Mouse (Mus musculus) cerebellum, adult (tissue): ENCODE data around the gene Wipf2.

Experiments used
- ATAC-seq: cut with Nextera tagmentation; 2 replicates; pipeline ENCODE4 v1.9.2; 2017; ENCODE audit warnings: mild to moderate bottlenecking, moderate library complexity, mixed read lengths; ENCODE audit not compliant: insufficient number of reproducible peaks, low FRiP score, low TSS enrichment

Wipf2 gene

DNA sequence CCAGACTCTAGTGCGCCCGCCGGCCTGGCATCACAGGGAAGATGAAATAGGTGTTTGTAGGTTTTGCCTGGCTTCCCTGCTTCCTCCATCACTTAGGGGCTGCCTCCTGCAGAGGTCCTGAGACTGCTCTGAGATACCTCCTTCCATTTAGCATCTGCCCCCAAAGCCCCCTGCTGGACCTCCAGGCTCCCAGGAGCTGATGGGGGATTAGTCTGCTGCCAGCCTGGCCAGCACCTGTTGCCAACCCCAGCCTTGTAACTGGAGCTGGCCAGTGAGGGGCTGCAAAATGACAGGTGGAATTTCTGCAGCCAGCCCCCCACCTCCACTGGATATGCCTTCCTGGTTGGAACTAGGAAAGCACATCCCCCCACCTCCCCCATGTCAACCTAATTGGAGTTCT is 77.3 kb downstream of the Wipf2 start:
- no peak for ATAC-seq

- ATAC-seq, result peak; percentile 45; the same call in 1 of the 2 replicates
These were observed 77.9 kb downstream of the Wipf2 start for GRCm38 (mm10) chr11:98941341-98941825.

DNA sequence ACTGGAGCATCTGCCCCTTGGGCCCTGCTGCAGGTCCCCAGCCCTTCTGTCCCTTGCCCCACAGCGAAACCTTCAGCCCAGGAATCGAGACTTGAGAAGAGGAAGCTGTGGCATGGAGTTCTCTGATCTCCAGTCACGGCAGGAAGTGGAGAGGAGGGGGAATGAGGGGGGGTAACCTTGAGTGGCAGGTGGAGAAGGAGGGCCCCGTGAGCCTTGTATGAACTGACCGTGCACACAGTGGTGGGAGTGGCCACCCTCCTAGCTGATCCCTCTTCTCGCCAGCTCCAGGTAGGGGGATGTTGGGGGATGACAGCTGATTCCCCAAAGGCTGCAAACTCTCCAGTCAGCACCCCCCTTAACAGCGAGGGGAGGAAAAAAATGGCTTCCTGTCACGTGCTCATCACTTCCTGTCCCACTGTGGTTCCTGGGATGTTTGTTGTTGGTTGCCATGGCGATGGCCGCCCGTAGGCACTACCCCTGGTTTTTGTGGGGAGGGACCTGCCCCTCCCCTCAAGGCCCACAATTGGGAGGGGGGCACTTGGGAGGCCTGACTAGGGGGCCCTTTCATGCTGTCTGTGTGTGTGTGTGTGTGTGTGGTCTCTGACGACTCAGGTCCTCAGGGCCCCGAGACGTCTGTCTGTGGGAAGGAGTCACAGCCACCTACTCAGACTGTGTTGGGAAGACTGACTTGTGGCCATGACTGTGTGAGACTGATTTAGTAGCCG is 78.5 kb downstream of the Wipf2 start:
- no peak for ATAC-seq

DNA sequence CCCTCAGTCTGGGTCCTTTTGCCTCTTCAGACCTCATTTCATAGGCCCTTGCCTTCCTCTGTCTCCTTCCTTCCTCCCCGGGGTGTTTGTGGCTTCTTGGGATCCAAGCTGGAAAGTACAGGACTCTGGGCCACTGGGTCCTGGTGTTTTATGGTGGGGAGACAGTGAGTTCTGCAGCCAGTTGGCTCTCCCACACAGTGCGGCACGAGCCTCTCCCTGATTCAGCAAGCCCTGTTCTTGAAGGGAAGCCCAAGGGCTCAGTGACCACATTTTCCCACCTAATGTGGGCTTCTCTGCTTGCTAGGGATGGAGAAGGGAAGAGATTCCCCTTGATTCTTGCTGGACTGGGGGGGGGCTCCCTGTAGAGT is 79.1 kb downstream of the Wipf2 start:
- no peak for ATAC-seq

- ATAC-seq, result no peak
These were observed 79.6 kb downstream of the Wipf2 start for GRCm38 (mm10) chr11:98942923-98943641.

GRCm38 (mm10) chr11:98943741-98944461 is 80.5 kb downstream of the Wipf2 start:
- no peak for ATAC-seq

DNA sequence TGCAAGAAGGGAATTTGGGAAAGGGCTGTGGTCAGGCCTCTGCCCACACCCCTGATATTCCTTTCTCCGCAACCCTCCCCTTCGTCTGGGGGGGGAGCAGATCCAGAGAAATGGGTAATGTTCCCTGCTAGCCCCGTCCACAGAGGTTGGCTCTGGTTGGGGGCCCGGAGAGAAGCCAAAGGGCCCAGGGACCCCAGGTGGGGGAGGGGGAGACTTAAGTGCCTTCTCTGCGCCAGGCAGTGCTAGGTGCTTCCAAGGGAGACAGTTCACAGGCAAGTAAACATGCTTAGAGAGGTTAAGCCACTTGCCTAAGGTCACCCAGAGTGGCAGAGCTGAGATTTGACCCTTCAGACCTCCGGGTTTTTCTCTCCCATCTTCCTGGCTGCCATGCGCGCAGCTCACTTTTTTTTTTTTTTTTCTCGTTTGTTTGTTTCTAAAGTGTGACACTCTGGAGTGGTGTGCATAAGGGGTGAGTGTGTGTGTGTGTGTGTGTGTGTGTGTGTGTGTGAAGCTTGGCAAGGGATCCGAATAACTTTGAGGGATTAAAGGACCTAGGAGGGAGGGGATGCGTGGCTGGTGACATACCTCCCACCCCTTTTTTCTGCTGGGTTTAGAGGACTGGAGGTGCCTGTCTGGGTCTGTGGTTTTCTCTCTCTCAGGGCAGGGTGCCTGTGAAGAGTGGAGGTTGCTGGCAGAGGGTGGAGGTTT is 81.6 kb downstream of the Wipf2 start:
- ATAC-seq, result no peak

- no peak for ATAC-seq
These were observed 82.2 kb downstream of the Wipf2 start for GRCm38 (mm10) chr11:98945605-98945977.

- no peak for ATAC-seq
These were observed 84.6 kb downstream of the Wipf2 start for GRCm38 (mm10) chr11:98947969-98948569.

GRCm38 (mm10) chr11:98949242-98949957 is 86.0 kb downstream of the Wipf2 start:
- ATAC-seq, result no peak

DNA sequence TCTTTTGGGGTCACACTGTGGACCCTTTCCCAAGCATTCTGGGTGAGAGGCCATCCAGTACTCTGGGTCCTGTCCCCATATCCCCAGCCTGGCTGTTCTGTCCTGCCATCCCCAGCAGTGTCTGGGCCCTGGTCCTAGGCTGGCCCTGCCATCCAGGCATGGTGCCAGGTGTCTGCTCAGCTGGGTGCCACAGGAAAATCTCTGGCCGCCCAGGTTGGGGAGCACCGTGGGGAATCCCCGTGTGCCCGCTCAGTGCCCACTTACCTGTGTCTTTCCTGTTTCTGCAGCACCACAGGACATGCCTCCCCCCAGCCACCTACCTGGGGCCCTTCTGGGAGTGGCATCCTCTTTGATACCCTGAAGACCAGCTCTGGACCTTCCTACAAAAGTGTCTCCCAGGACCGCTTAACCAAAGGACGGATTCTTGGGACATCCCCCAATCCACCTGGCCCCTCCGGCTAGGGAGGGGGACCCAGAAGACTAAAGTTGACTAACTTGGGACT is 86.6 kb downstream of the Wipf2 start:
- ATAC-seq, result no peak

GRCm38 (mm10) chr11:98950484-98950883 is 87.0 kb downstream of the Wipf2 start:
- ATAC-seq, result no peak

DNA sequence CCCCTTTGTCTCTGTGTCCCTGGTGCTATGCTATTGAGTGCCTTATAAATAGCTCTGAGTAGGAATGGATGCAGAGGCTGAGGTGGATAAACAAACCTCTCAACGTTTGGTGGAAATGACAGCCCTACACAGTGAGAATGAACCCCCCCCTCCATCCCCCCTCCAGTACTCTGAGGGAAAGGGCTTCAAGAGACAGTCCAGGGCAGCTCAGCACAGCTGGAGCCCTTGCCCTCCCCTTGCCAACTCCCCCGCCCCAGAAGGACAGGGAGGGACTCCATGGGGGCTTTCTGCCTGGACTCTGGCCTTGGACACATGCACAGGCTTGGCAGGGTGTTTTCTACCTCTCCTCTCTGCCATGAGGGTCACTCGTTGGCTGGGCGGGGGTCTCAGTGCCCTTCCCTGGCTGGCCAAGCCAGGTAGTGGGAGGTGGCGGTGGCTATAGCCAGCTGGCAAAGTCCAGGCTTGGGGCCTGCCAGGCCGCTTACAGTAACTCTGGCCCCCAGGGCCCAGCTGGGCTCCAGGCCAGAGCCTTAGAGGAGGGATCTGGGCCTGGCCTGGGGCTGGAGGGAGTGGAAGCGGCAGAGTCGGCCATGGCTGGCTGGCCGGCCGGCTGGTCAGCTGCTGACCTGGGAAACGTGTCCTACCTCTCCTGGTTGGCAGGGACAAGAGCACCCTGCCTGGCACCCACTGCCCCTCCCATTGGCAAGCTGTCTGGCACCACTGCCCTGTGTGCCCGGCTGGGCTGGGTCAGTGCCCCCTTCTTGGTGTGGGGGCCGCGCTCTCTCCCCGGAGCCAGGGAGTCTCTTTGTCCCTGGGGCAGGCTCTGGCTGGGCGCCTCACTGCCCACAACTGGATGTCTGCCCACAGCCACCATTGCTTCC is 87.8 kb downstream of the Wipf2 start:
- ATAC-seq, result peak; percentile 56; the same call in 1 of the 2 replicates

DNA sequence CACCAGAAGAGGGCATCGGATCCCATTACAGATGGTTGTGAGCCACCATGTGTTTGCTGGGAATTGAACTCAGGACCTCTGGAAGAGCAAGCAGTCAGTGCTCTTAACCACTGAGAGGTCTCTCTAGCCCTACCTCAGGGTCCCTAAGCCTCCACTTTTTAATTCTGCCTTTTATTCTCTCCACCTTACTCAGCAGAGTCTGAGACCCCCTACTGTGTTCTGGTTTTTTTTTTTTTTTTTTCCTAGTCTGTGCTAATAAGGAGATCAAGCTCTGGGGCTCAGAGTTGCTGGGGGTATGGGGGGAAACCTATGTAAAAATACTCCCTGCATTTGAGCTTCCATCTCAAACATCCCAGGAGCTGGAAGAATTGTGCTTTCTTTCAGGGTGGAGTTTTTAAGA is 88.7 kb downstream of the Wipf2 start:
- ATAC-seq, result no peak

DNA sequence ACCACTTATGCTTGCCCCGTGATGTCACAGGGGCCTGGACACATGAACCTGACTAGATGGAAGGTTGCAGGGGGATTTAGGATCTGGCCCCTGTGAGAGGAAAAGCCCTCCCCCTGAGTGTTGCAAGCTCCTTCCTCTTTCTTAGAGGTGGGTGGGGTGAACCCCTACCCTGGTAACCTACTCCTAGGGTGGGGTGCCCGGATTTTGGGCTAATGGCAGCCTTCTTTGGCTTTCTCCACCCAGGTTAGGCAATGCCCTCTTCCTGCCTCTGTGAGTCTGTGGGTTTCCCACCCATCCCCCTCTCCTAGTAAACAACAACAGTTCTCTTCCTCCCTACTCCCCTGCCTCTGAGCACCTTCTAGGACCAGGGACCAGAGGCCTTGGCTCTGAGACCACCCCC is 89.3 kb downstream of the Wipf2 start:
- no peak for ATAC-seq

DNA sequence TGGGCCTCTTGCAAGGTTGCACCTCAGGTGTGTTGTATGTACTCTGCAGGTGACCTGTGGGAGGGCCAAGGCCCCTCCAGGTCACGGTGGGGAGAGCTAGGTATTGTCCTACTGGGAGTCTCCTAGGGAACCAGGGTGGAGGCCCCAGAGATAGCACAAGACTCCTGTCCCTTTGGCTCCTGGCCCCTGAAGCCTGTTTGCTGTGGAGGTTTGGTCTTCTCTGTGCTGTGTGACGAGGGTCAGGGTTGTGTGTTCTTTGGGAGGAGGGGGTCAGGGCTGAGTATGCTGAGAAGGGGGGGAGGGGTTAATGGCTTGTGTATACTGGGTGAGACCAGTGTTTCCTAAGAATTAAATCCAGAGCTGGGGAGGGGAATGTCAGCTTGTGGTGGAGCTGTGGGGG is 89.9 kb downstream of the Wipf2 start:
- no peak for ATAC-seq

GRCm38 (mm10) chr11:98953835-98954320 is 90.4 kb downstream of the Wipf2 start:
- ATAC-seq, result no peak

DNA sequence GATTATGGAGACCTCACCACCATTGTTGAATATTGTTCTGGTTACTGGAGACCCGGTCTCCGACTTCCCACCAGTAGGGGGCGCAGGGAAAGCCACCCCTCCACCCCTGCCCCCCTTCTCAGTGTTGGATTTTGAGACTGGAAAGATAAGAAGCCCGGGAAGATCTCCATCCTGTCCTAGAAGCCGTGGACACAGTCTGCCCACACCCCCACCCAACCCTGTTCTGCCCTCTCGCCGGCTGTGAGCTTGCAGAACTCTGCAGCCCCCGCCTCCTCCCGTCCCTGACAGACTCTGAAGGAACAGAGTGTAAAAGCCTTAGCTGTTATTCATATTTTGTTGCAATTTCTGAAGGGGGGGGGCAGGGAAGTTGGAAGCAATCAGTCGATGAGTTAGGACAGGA is 90.9 kb downstream of the Wipf2 start:
- ATAC-seq, result no peak
